In the genomic region with DNA sequence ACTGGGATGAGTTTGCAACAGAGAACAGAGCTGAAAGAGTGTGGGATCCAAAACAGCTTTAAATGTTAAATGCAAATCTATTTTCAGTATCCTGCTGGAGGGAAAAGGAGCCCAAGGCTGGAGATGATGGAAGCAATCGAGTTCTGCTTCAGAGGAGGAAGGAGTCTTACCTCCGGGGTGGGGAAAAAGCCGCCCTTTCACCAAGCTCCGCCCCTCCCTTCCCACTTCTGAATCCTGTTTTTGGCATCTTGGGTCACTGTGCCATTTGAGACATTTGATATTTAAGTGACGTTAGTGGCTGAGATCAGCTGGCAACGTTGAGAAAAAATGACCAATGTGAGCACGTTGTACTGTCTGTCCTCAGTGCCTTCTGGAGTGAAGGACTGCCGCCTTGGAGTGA, we compare ENCODE assay signal across 13 mouse cellular contexts. TPM values are rescaled to one million over a fixed set of nuclear protein-coding genes. Genes with fewer than 3 reads are reported as not detected.
A peak's percentile ranks its signal among the peaks of the same experiment; 100 is the strongest.
DNase-seq lines count a peak whose midpoint lies in the region; TF ChIP-seq lines count a peak whose summit lies in the region.
"Had no signal": no experiment of that assay in that cellular context is flagged by ENCODE, and none has a peak within 500 bp of the region (broad histone marks: within the 10 kb centered on the region; RNA-seq: fewer than 3 reads in every experiment).

No protein-coding gene starts in this region.

- H3K4me3 ChIP-seq in gastrocnemius, adult 2 months, result peak overlapping the region; percentile 15
- no peak overlapping the region for H3K4me3 ChIP-seq in cortical plate, adult 2 months (ENCODE audit: insufficient read depth, low read length)
- H3K4me3 ChIP-seq: embryonic facial prominence, embryonic 12.5 days; lung, embryonic 15.5 days had no signal

- DNase-seq in gastrocnemius, adult 2 months, result peak; percentile 72
- DNase-seq in gastrocnemius, postnatal 4 days (ENCODE audit: low spot score in 2 of 2), result no peak
- DNase-seq in left cerebral cortex, postnatal 14 days (ENCODE audit: low spot score in 2 of 2), result peak; percentile 47 to 62
- DNase-seq in left cerebral cortex, adult 11 months (ENCODE audit: low spot score), result no peak
- peak; percentile 83 for DNase-seq in skeletal muscle tissue, adult 2 months (ENCODE audit: low read depth, low spot score)
- DNase-seq in thymus, postnatal 0 days (ENCODE audit: low spot score), result no peak
- DNase-seq: cerebellum, adult 18-20 months; kidney, adult 9 months; kidney, postnatal 4 days; thymus, postnatal 4 days had no signal

- TF ChIP-seq CTCF in gastrocnemius, adult 2 months (IDR thresholded peaks at IDR 0.05), result no peak
- TF ChIP-seq CTCF in cortical plate, adult 2 months (IDR thresholded peaks at IDR 0.05; ENCODE audit: extremely low read depth, insufficient read depth, low read length), result no peak

- H3K27ac ChIP-seq in gastrocnemius, adult 2 months, result peak overlapping the region; percentile 89
- peak overlapping the region; percentile 39; the same call in 1 of the 2 replicates for H3K27ac ChIP-seq in cortical plate, adult 2 months (ENCODE audit: insufficient read depth, low read length)
- H3K27ac ChIP-seq: embryonic facial prominence, embryonic 12.5 days; lung, embryonic 15.5 days had no signal

- intact Hi-C loops in gastrocnemius, adult 2 months (cut with DNase I), result no loop called here
- intact Hi-C loops in left cerebral cortex, postnatal 14 days (cut with DNase I), result no loop called here

- TF ChIP-seq POLR2A in cortical plate, adult 2 months (IDR thresholded peaks at IDR 0.05; ENCODE audit: extremely low read depth, insufficient read depth, low read length), result no peak

- H3K4me1 ChIP-seq in cortical plate, adult 2 months (ENCODE audit: control insufficient read depth, insufficient read depth, low read length), result peaks cover 16% of the 10 kb centered on the region
- H3K4me1 ChIP-seq: embryonic facial prominence, embryonic 12.5 days; lung, embryonic 15.5 days had no signal

RNA-seq across cellular contexts. Expression of gene Arntl, which starts 8.9 kb away (rescaled TPM):
- total RNA-seq in gastrocnemius, adult 2 months (2021), result 10 to 100 TPM; 17.6 to 39.4 TPM
- total RNA-seq in gastrocnemius, postnatal 4 days (2021), result 10 to 100 TPM in 1 of 2 experiments, 1 to 10 TPM in 1; 9.0 to 10.7 TPM
- total RNA-seq in left cerebral cortex, postnatal 14 days (2021), result 10 to 100 TPM; 29.9 to 33.2 TPM
- 30.4 and 34.6 TPM in 2 replicates for polyA plus RNA-seq in cortical plate, adult 2 months (2012; rRNA removed)
- polyA plus RNA-seq in thymus, postnatal 0 days (2015; fragmentation: Nextera tagmentation; extraction: Ambion mirVana), result 44.0 and 44.4 TPM in 2 replicates

Comparison
In these comparisons a context has a peak if more than half of its experiments do, and no peak if none do; other contexts are left out.
1. DNase-seq: peak in gastrocnemius, adult 2 months (single experiment), left cerebral cortex, postnatal 14 days (2 of 2) and skeletal muscle tissue, adult 2 months (single experiment); none in gastrocnemius, postnatal 4 days (0 of 2), left cerebral cortex, adult 11 months (single experiment) and thymus, postnatal 0 days (single experiment).